Mouse (Mus musculus) kidney, adult 2 months (tissue): ENCODE results near the gene Lmbrd2. TPM values are rescaled to one million over a fixed set of nuclear protein-coding genes. Genes with fewer than 3 reads are reported as not detected.

Source experiments
- DNase-seq: peaks from one replicate; pipeline ENCODE4 v3.0.0; 2021
- H3K27ac ChIP-seq: fragments of 200-500 bp; 2 replicates; pipeline ENCODE4 v1.5.1; 2012; ENCODE audit warnings: low read depth, low read length, control low read depth, inconsistent platforms; ENCODE audit not compliant: insufficient read depth
- H3K27me3 ChIP-seq: fragments of 200-500 bp; replicated peaks from 2 replicates; pipeline ENCODE4 v1.6.1; 2012; ENCODE audit warnings: mild to moderate bottlenecking, moderate library complexity, low read length, inconsistent platforms; ENCODE audit not compliant: control insufficient read depth, insufficient read depth
- H3K36me3 ChIP-seq: fragments of 200-500 bp; 2 replicates; pipeline ENCODE4 v1.6.1; 2012; ENCODE audit warnings: mild to moderate bottlenecking, moderate library complexity, low read length, inconsistent platforms; ENCODE audit not compliant: control insufficient read depth, insufficient read depth
- H3K4me1 ChIP-seq: fragments of 200-500 bp; 2 replicates; pipeline ENCODE4 v1.6.1; 2011; ENCODE audit warnings: low read length; ENCODE audit not compliant: control insufficient read depth, insufficient read depth
- H3K4me3 ChIP-seq: fragments of 200-500 bp; 2 replicates; pipeline ENCODE4 v1.5.1; 2011; ENCODE audit warnings: mild to moderate bottlenecking, low read depth, low read length, control low read depth; ENCODE audit not compliant: insufficient read depth
- CTCF ChIP-seq: fragments of 200-500 bp; conservative IDR thresholded peaks from 2 replicates; pipeline ENCODE4 v1.5.1; 2011; ENCODE audit warnings: low read depth, mild to moderate bottlenecking, control low read depth, low read length, moderate library complexity, mixed read lengths; ENCODE audit not compliant: insufficient read depth, insufficient read length
- POLR2A ChIP-seq: fragments of 200-500 bp; IDR thresholded peaks from one replicate; pipeline ENCODE4 v1.6.1; 2011; ENCODE audit warnings: low read depth, low read length, control low read depth
- WGBS: fragments of 180-500 bp; shearing (Covaris S2); methylation state at CpG from one replicate; pipeline ENCODE4 v1.1.7; 2018; 5-methylcytosine and 5-hydroxymethylcytosine counted together
- polyA plus RNA-seq: library from polyadenylated mRNA; depleted of rRNA; stranded (reverse); fragments of >200 nt; gene quantifications from 2 replicates; pipeline ENCODE4 v1.2.3, GENCODE M21; 2012

The Lmbrd2 gene
- polyA plus RNA-seq, 1 experiment, result 32.4 TPM

DNA sequence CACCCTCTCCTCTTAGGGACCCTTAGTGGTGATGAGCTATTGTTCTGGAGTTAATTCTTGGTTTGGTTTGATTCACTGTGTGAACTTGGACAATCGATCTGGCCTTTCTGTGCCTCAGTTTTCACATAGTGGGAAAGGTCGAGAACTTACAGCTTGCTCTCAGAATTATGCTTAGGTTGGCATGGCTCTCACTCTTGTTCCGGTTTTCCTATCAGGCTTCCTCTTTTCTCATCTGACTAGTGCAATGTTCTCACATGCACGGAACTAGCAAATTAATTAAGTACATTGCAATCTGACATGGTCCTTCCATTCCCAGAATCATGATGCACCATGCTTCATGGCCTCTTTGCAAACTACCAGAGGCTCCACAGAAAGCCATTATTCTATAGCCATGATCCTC lies 17.4 kb upstream of the Lmbrd2 start:
- Histone ChIP-seq H3K27ac (no peak overlapping the region), H3K36me3 (no peaks in the 10 kb centered on the region), H3K4me3 (no peak overlapping the region), H3K27me3 (no peaks in the 10 kb centered on the region), H3K4me1 (0 out of 2 replicates have a peak, but pooled peaks cover 8% of the 10 kb centered on the region)
- DNase-seq, result no peak
- 78% methylated on average over 4 of the region's 4 CpGs for WGBS
- TF ChIP-seq POLR2A (no peak), CTCF (no peak)

DNA sequence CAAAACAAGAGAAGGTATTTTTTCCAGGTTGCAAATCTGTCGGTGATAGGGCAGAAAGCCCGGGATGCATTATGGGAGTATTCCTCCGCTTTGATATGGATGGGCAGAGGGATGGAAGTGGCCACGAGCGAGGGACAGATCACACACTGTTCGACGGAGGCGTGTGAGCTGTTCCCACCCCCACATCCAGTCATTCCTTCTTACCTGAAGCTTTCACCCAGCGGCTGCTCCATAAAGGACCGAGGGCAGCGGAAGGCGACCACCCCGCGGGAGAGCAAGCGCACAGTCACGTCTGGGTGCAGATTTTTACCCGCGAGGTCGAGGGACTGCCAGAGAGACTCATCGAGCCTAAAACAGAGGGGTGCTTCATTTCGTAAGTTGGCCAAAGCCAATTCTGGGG lies 15.5 kb upstream of the Lmbrd2 start:
- Histone ChIP-seq H3K27ac (no peak overlapping the region), H3K4me3 (no peak overlapping the region), H3K4me1 (no peaks in the 10 kb centered on the region), H3K27me3 (no peaks in the 10 kb centered on the region), H3K36me3 (no peaks in the 10 kb centered on the region)
- TF ChIP-seq POLR2A (no peak), CTCF (no peak)
- no peak for DNase-seq
- WGBS, result 91% methylated on average over 21 of the region's 21 CpGs

DNA sequence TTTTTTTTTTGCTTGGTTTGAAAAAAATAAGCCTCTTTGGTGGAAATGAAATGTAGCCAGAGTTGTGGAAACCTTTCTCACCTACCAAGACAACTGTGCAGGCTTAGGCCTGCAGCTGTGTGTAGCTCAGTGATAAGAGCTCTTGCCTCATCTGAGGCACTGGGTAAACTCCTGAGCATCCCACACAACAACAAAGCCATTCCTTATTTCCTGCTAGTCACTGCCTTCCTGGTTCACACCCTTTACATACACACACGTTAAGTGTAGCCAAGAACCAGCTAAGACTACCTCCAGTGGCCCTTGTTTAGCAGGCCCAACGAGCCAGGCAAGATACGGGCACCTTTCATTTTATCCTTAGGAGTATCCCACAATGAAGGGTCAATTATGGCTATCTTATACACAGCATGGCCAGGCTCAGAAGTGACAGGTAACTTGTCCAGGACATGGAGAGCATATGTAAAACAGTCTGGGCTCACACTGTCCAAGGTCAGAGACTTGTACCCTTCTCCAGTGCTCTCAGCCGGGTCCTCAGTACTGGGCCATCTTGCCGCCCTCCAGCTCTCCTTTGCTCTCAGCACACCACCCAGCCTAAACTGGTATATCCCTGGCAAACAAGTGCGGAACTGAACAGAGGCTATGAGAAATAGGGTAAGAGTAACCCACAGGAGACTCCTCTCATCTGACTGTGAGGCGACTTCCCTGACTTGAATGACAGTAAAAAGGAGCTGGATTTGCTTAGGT lies 13.1 kb upstream of the Lmbrd2 start:
- H3K4me3 ChIP-seq, result no peak overlapping the region
- no peaks in the 10 kb centered on the region for H3K36me3 ChIP-seq

DNA sequence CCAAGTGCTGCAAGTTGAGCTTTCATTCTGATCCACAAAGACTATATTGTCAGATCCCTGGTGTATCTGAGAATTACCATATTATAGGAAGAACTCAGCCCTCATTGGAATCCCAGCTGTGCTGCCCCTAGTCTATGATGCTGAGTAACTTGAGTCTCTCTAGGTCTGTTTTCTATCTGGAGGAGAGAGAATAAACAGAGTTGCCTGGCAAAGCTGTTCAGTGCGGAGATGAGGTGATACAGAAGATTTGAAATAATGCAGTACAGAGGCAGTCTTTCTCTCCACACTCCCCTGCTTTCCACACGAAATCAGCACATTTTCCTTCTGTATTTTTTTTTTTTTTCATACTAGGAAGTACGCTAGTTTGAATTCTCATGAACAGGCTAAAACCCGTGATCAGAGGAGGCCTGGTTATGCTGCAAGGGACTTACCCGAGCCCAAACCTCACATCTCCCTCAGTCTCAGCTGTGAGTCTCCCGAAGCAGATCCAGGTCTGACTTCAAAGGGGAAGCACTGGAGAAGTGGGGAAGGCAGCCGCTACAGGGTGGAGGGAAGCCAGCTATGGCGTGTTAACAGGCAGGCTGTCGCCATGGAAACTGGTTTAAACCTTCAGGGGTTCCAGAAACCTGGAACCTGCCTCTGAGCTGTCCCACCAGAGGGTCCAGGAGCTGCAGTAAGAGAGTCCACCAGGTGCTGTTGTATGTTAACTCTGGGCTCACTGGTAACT lies 9.4 kb upstream of the Lmbrd2 start:
- Histone ChIP-seq H3K27ac (peak overlapping the region; percentile 42), H3K27me3 (no peaks in the 10 kb centered on the region), H3K4me3 (no peak overlapping the region), H3K4me1 (peaks cover 18% of the 10 kb centered on the region), H3K36me3 (no peaks in the 10 kb centered on the region)
- TF ChIP-seq POLR2A (no peak), CTCF (no peak)
- 69% methylated on average over 9 of the region's 9 CpGs for WGBS
- DNase-seq, result no peak

More for the DNA sequence above, 13.1 kb upstream of the Lmbrd2 start:
- Histone ChIP-seq H3K27ac (no peak overlapping the region), H3K4me1 (peaks cover 7% of the 10 kb centered on the region; the same call in 1 of the 2 replicates), H3K27me3 (no peaks in the 10 kb centered on the region)
- TF ChIP-seq POLR2A (no peak), CTCF (no peak)
- no peak for DNase-seq
- 89% methylated on average over 7 of the region's 7 CpGs for WGBS

DNA sequence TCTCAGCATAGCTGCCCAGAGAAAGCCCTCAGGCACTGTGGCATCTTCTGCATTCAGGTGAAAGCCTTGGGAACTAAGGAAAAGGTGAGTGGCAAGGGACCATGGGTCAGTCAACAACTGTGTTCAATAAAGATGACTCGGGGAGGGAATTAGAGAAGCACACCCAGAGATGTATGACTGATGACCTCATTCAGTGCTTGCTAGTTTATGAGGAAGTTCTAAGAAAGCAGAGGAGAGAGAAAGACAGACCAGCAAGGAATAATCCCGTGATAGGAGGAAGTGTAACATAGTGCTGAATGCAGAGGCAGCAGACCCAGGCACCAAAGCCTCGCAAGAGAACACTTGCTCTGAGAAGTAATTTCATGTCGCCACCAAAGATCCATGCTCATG lies 8.9 kb upstream of the Lmbrd2 start:
- Histone ChIP-seq H3K4me1 (peaks cover 18% of the 10 kb centered on the region), H3K27me3 (no peaks in the 10 kb centered on the region), H3K4me3 (no peak overlapping the region), H3K36me3 (no peaks in the 10 kb centered on the region), H3K27ac (peak overlapping the region; percentile 42)
- DNase-seq, result peak; percentile 31
- no peak for TF ChIP-seq CTCF
- no peak for TF ChIP-seq POLR2A
- WGBS, result 46% methylated on average over 4 of the region's 4 CpGs

DNA sequence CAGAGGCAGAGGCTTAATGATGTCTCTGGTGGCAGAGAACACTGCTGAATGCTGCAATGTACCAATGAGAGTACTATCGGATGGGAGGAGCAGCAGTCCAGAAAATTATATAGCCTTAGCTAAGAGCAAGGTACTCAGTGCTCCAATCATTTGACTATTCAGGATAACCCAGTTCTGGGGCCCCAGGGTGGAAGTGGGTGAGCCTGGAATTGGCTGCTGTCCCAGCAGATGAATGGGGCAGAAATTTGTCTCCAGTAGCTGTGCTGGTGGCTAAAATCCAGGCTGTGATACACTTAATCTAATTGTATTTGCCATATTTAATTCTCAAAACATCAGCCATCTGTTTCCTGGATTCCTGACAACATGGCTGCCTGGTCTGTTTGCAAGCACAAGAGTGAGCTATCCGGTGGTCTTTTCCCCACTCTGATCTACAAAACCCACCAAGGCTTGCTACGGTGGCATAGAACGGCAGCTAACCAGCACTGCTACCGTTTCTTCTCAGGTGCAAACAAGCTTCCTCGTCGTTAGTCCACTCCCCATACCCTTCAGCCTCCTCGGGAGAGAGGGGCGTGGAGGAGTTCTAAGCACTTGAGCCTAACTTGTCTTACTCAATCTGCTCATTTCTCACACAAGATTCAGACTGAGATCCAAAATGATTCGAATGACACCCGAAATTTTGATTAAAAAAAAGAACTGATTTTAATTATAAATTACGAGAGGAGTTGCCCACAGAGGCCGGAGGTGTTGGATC lies 7.5 kb upstream of the Lmbrd2 start:
- Histone ChIP-seq H3K27me3 (no peaks in the 10 kb centered on the region), H3K4me1 (peaks cover 18% of the 10 kb centered on the region), H3K27ac (no peak overlapping the region), H3K4me3 (no peak overlapping the region), H3K36me3 (no peaks in the 10 kb centered on the region)
- peak; percentile 19 for DNase-seq
- TF ChIP-seq POLR2A (no peak), CTCF (no peak)
- WGBS, result 79% methylated on average over 13 of the region's 13 CpGs
